Mouse (Mus musculus): ENCODE measurements around the gene Cercam. TPM values are rescaled to one million over a fixed set of nuclear protein-coding genes. Genes with fewer than 3 reads are reported as not detected.
A peak's percentile ranks its signal among the peaks of the same experiment; 100 is the strongest.
"Not testable (repeated sequence)": the region's sequence is repeated elsewhere in the genome, so short reads cannot be mapped to it uniquely, and the experiment has no call there.

The Cercam gene
- total and polyA plus RNA-seq, 2 experiments from 2014 or later = 22.8 to 28.0 TPM

- ATAC-seq (ENCODE audit: low FRiP score) = no peak
- peaks cover 16% of the 10 kb centered on the region for H3K36me3 ChIP-seq (ENCODE audit: insufficient read depth, low read length)
- no peaks in the 10 kb centered on the region for H3K9me3 ChIP-seq (ENCODE audit: low read length)
Observed at GRCm38 (mm10) chr2:29872581-29873295, 3.8 kb downstream of the Cercam start.

GRCm38 (mm10) chr2:29873801-29874200 lies 4.8 kb downstream of the Cercam start:
- 93% methylated on average over 4 of the region's 4 CpGs for WGBS
- 0 out of 2 replicates have a peak, but pooled peaks cover 4% of the 10 kb centered on the region for H3K4me1 ChIP-seq (ENCODE audit: insufficient read depth, low read length)

More at GRCm38 (mm10) chr2:29872581-29873295, 3.8 kb downstream of the Cercam start:
- no peaks in the 10 kb centered on the region for H3K27me3 ChIP-seq (ENCODE audit: insufficient read depth, low read length)
- no peak for TF ChIP-seq CTCF (IDR thresholded peaks at IDR 0.05)
- H3K4me1 ChIP-seq (ENCODE audit: insufficient read depth, low read length) = 0 out of 2 replicates have a peak, but pooled peaks cover 4% of the 10 kb centered on the region
- no peak overlapping the region for H3K9ac ChIP-seq (replicated peaks; ENCODE audit: low read length, poor library complexity, severe bottlenecking)
- H3K27ac ChIP-seq (ENCODE audit: low read depth, low read length) = no peak overlapping the region
- no peak for DNase-seq (ENCODE audit: low spot score)
- H3K4me3 ChIP-seq (ENCODE audit: low read depth, low read length) = no peak overlapping the region
- no peak overlapping the region for H3K4me2 ChIP-seq (ENCODE audit: low read depth, low read length, poor library complexity, severe bottlenecking)
- 93% methylated on average over 10 of the region's 10 CpGs for WGBS

DNA sequence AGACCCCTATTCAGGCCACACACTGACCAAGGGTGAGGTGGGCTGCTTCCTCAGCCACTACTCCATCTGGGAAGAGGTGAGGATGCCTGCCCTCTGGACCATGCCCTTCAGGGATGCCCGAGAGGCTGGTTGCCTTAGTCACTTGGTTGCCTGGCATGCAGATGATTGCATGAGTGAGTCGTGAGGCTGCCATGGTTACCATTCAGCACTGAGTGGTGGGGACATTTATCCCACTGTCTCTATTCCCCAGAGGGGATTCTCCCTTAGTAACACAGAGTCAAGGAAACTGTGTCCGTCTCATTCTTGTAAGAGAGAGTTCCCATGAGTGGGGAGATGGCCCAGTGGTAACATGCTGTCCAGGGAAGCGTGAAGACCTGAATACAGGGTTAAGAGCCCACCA lies 9.1 kb downstream of the Cercam start:
- peaks cover 10% of the 10 kb centered on the region for H3K36me3 ChIP-seq (ENCODE audit: insufficient read depth, low read length)
- H3K9ac ChIP-seq (replicated peaks; ENCODE audit: low read length, poor library complexity, severe bottlenecking) = no peak overlapping the region
- no peaks in the 10 kb centered on the region for H3K4me1 ChIP-seq (ENCODE audit: insufficient read depth, low read length)
- H3K9me3 ChIP-seq (ENCODE audit: low read length) = no peaks in the 10 kb centered on the region
- TF ChIP-seq CTCF (IDR thresholded peaks at IDR 0.05) = no peak
- no peak overlapping the region for H3K27ac ChIP-seq (ENCODE audit: low read depth, low read length)
- H3K27me3 ChIP-seq (ENCODE audit: insufficient read depth, low read length) = no peaks in the 10 kb centered on the region
- 38% methylated on average over 4 of the region's 4 CpGs for WGBS
- no peak overlapping the region for H3K4me2 ChIP-seq (ENCODE audit: low read depth, low read length, poor library complexity, severe bottlenecking)
- no peak overlapping the region for H3K4me3 ChIP-seq (ENCODE audit: low read depth, low read length)
- ATAC-seq (ENCODE audit: low FRiP score) (no peak), DNase-seq (ENCODE audit: low spot score) (peak; percentile 57)

More at GRCm38 (mm10) chr2:29873801-29874200, 4.8 kb downstream of the Cercam start:
- no peak overlapping the region for H3K4me3 ChIP-seq (ENCODE audit: low read depth, low read length)
- no peak for TF ChIP-seq CTCF (IDR thresholded peaks at IDR 0.05)
- H3K27me3 ChIP-seq (ENCODE audit: insufficient read depth, low read length) = no peaks in the 10 kb centered on the region
- peaks cover 16% of the 10 kb centered on the region for H3K36me3 ChIP-seq (ENCODE audit: insufficient read depth, low read length)
- H3K9ac ChIP-seq (replicated peaks; ENCODE audit: low read length, poor library complexity, severe bottlenecking) = no peak overlapping the region
- DNase-seq (ENCODE audit: low spot score) (no peak), ATAC-seq (ENCODE audit: low FRiP score) (no peak)
- no peak overlapping the region for H3K27ac ChIP-seq (ENCODE audit: low read depth, low read length)
- H3K9me3 ChIP-seq (ENCODE audit: low read length) = no peaks in the 10 kb centered on the region
- H3K4me2 ChIP-seq (ENCODE audit: low read depth, low read length, poor library complexity, severe bottlenecking) = no peak overlapping the region

GRCm38 (mm10) chr2:29879191-29879590 lies 10.2 kb downstream of the Cercam start:
- no peak overlapping the region for H3K9ac ChIP-seq (replicated peaks; ENCODE audit: low read length, poor library complexity, severe bottlenecking)
- WGBS = 88% methylated on average over 8 of the region's 8 CpGs

DNA sequence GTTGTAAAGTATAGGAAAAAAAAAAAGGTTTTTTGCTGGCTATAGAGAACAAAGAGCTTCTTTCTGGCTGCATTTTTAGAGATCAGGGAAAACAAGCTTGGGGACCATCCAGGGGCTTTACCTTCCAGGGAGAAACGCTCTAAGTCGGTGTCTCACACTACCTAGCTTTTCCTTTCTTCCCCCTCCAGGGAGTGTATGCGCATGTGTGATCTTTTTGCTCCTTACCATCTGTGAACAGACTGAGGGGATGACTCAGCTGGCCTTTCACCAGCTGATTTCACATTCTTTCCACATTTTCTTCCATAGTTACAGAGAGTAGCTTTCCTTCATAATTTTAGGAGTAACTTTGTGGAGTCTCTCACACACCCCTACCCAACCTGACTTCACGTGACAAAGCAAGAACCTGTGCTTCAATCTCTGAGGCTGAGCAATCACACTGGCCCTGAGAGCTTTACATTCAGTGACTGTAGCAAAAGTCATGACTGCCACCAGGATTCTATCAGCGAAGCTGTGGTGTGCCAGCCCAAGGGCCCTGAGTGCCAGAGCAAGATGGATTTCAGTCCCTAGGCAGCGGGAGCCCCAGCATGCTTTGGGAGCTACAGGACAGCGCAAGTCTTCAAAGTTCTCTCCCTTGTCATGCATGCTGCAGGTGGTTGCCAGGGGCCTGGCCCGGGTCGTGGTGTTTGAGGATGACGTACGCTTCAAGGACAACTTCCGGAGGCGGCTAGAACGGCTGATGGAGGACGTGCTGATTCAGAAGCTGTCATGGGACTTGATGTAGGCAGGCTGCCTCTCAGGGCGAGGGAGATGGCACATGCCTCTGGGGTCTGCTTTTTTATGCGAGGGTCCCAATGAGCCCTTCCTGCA lies 11.2 kb downstream of the Cercam start:
- Histone ChIP-seq H3K9me3 (ENCODE audit: low read length) (no peaks in the 10 kb centered on the region), H3K4me1 (ENCODE audit: insufficient read depth, low read length) (no peaks in the 10 kb centered on the region), H3K27ac (ENCODE audit: low read depth, low read length) (no peak overlapping the region), H3K4me3 (ENCODE audit: low read depth, low read length) (no peak overlapping the region), H3K27me3 (ENCODE audit: insufficient read depth, low read length) (no peaks in the 10 kb centered on the region), H3K9ac (replicated peaks; ENCODE audit: low read length, poor library complexity, severe bottlenecking) (no peak overlapping the region), H3K4me2 (ENCODE audit: low read depth, low read length, poor library complexity, severe bottlenecking) (no peak overlapping the region), H3K36me3 (ENCODE audit: insufficient read depth, low read length) (peaks cover 10% of the 10 kb centered on the region)
- no peak for ATAC-seq (ENCODE audit: low FRiP score)
- TF ChIP-seq CTCF (IDR thresholded peaks at IDR 0.05) = no peak
- DNase-seq (ENCODE audit: low spot score) = no peak
- 85% methylated on average over 17 of the region's 17 CpGs for WGBS

More at GRCm38 (mm10) chr2:29879191-29879590, 10.2 kb downstream of the Cercam start:
- no peaks in the 10 kb centered on the region for H3K4me1 ChIP-seq (ENCODE audit: insufficient read depth, low read length)
- no peaks in the 10 kb centered on the region for H3K27me3 ChIP-seq (ENCODE audit: insufficient read depth, low read length)
- TF ChIP-seq CTCF (IDR thresholded peaks at IDR 0.05) = no peak
- no peak overlapping the region for H3K4me3 ChIP-seq (ENCODE audit: low read depth, low read length)
- H3K36me3 ChIP-seq (ENCODE audit: insufficient read depth, low read length) = peaks cover 10% of the 10 kb centered on the region
- H3K4me2 ChIP-seq (ENCODE audit: low read depth, low read length, poor library complexity, severe bottlenecking) = no peak overlapping the region
- H3K27ac ChIP-seq (ENCODE audit: low read depth, low read length) = no peak overlapping the region
- ATAC-seq (ENCODE audit: low FRiP score) = no peak
- no peak for DNase-seq (ENCODE audit: low spot score)
- H3K9me3 ChIP-seq (ENCODE audit: low read length) = no peaks in the 10 kb centered on the region

DNA sequence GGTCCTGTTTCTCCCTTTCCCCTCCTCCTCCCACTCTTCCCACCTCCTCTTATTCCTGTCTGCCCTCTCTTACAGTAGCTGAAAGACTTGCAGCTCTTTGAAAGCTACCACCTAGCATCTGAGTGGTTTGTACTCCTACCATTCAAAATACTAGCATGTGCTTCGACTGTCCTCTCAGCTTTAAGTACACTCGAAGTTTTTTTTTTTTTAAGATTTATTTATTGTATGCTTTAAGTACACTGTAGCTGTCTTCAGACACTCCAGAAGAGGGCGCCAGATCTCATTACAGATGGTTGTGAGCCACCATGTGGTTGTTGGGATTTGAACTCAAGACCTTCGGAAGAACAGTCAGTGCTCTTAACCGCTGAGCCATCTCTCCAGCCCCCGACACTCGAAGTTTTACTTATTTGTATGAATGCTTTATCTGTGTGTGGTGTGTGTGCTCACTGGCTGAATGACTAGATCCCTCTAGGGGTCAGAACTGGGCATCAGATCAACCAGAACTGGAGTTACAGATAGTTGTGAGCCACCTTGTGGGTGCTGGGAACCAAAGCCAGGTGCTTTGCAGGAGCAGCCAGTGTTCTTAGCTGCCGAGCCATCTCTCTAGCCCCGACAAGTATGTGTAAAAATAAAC lies 17.8 kb downstream of the Cercam start:
- not testable (repeated sequence) for ATAC-seq (ENCODE audit: low FRiP score); DNase-seq (ENCODE audit: low spot score); H3K27ac ChIP-seq (ENCODE audit: low read depth, low read length); H3K27me3 ChIP-seq (ENCODE audit: insufficient read depth, low read length); H3K36me3 ChIP-seq (ENCODE audit: insufficient read depth, low read length); H3K9ac ChIP-seq (replicated peaks; ENCODE audit: low read length, poor library complexity, severe bottlenecking); H3K4me2 ChIP-seq (ENCODE audit: low read depth, low read length, poor library complexity, severe bottlenecking); H3K4me3 ChIP-seq (ENCODE audit: low read depth, low read length); H3K4me1 ChIP-seq (ENCODE audit: insufficient read depth, low read length); H3K9me3 ChIP-seq (ENCODE audit: low read length)
- 83% methylated on average over 9 of the region's 9 CpGs for WGBS

Data from midbrain, postnatal 0 days (tissue).